Mouse (Mus musculus): ENCODE data around the gene Spata13. TPM values are rescaled to one million over a fixed set of nuclear protein-coding genes. Genes with fewer than 3 reads are reported as not detected.

Spata13 gene
- polyA plus RNA-seq, 1 experiment from 2014 or later = 11.6 TPM

DNA sequence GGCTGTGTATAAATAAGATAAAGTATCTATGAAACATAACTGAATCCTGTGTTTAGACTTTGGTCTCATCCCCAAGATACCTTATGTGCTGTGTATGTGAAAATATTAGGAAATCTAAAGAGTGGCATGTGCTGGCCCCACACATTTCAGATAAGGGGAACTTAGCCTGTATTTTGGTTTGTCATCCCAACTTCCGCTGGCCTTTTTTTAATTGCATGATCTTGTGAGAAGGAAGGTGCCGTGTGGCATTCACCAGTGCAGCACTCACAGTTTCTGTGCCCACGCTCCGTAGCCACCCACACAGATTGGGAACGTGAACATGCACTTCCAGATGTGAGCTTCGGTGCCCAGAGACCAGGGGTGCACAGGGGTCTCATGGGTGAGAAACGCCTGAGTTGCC, 123.9 kb downstream of the Spata13 start:
- H3K9me3 ChIP-seq (ENCODE audit: control insufficient read depth, low read length) = no peaks in the 10 kb centered on the region
- no peak overlapping the region for H3K4me2 ChIP-seq (ENCODE audit: low read length)
- H3K4me1 ChIP-seq (ENCODE audit: control insufficient read depth in 2 of 2, insufficient read depth in 2 of 2, low read length in 2 of 2) = peaks cover 0 to 5% of the 10 kb centered on the region in 2 experiments; a peak in 2 of 4 replicates
- no peak overlapping the region for H3K9ac ChIP-seq (ENCODE audit: low read length)
- WGBS = 90% methylated on average over 7 of the region's 7 CpGs
- no peaks in the 10 kb centered on the region for H3K27me3 ChIP-seq (ENCODE audit: control insufficient read depth, insufficient read depth, low read length)
- H3K4me3 ChIP-seq (ENCODE audit: control insufficient read depth in 1 of 2, insufficient read depth in 1 of 2, low read depth in 1 of 2, low read length in 2 of 2) = no peak overlapping the region
- peaks cover 97% of the 10 kb centered on the region for H3K36me3 ChIP-seq (ENCODE audit: control insufficient read depth, insufficient read depth, low read length)
- H3K27ac ChIP-seq (replicated peaks in 1 of 2; ENCODE audit: control insufficient read depth in 1 of 2, insufficient read depth in 1 of 2, low read depth in 2 of 2, low read length in 2 of 2) = no peak overlapping the region
- no peak for ATAC-seq (ENCODE audit: insufficient number of reproducible peaks, insufficient read depth, low FRiP score, low read depth)

DNA sequence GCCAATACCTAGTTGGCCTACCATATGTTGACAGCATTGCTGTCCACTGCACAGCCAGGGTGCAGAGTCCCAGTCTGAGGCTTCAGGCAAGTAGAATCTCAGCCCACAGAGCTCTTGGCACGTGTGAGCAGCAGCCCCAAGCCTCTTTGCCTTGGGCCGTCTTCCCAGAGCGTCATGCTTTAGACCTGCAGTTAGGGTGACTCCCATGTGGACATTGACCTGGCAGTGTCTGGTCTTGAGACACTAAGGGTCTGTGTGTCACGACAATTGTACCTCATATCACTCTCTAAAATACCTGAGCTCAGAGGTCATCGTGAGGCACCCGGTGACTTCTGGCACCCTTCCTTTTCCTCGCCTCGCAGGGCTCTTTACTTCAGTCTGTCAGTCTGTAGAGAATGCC, 125.3 kb downstream of the Spata13 start:
- peaks cover 3 to 14% of the 10 kb centered on the region in 2 experiments for H3K4me1 ChIP-seq (ENCODE audit: control insufficient read depth in 2 of 2, insufficient read depth in 2 of 2, low read length in 2 of 2)
- WGBS = 92% methylated on average over 8 of the region's 8 CpGs
- H3K9me3 ChIP-seq (ENCODE audit: control insufficient read depth, low read length) = no peaks in the 10 kb centered on the region
- no peak overlapping the region for H3K27ac ChIP-seq (replicated peaks in 1 of 2; ENCODE audit: control insufficient read depth in 1 of 2, insufficient read depth in 1 of 2, low read depth in 2 of 2, low read length in 2 of 2)
- H3K4me3 ChIP-seq (ENCODE audit: control insufficient read depth in 1 of 2, insufficient read depth in 1 of 2, low read depth in 1 of 2, low read length in 2 of 2) = no peak overlapping the region
- no peak overlapping the region for H3K4me2 ChIP-seq (ENCODE audit: low read length)
- H3K9ac ChIP-seq (ENCODE audit: low read length) = no peak overlapping the region
- H3K27me3 ChIP-seq (ENCODE audit: control insufficient read depth, insufficient read depth, low read length) = no peaks in the 10 kb centered on the region
- H3K36me3 ChIP-seq (ENCODE audit: control insufficient read depth, insufficient read depth, low read length) = peaks cover 84% of the 10 kb centered on the region
- ATAC-seq (ENCODE audit: insufficient number of reproducible peaks, insufficient read depth, low FRiP score, low read depth) = no peak

DNA sequence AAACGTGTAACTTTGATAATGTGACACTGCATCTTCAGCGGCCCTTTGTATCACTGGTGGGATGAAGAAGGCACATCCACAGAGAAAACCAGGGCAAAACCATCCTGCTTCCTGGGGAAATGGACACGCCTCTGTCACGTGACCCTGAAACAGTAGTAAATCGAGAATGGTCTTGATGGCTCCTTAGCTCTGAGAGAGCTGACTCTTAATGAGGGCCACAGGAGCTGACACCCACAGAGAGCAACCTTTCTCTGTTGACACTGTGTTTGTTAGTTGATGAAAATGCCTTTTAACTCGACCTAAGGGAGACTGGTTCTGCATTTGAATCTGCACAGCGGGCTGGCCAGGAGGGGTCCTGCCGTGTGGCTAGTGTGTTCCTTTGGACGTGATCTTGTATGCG, 128.0 kb downstream of the Spata13 start:
- no peak for ATAC-seq (ENCODE audit: insufficient number of reproducible peaks, insufficient read depth, low FRiP score, low read depth)
- Histone ChIP-seq H3K9me3 (ENCODE audit: control insufficient read depth, low read length) (no peaks in the 10 kb centered on the region), H3K9ac (ENCODE audit: low read length) (no peak overlapping the region), H3K36me3 (ENCODE audit: control insufficient read depth, insufficient read depth, low read length) (peaks cover 57% of the 10 kb centered on the region), H3K27me3 (ENCODE audit: control insufficient read depth, insufficient read depth, low read length) (no peaks in the 10 kb centered on the region), H3K4me1 (ENCODE audit: control insufficient read depth in 2 of 2, insufficient read depth in 2 of 2, low read length in 2 of 2) (peaks cover 16 to 30% of the 10 kb centered on the region in 2 experiments), H3K27ac (replicated peaks in 1 of 2; ENCODE audit: control insufficient read depth in 1 of 2, insufficient read depth in 1 of 2, low read depth in 2 of 2, low read length in 2 of 2) (no peak overlapping the region), H3K4me3 (ENCODE audit: control insufficient read depth in 1 of 2, insufficient read depth in 1 of 2, low read depth in 1 of 2, low read length in 2 of 2) (no peak overlapping the region), H3K4me2 (ENCODE audit: low read length) (no peak overlapping the region)
- 76% methylated on average over 10 of the region's 10 CpGs for WGBS

DNA sequence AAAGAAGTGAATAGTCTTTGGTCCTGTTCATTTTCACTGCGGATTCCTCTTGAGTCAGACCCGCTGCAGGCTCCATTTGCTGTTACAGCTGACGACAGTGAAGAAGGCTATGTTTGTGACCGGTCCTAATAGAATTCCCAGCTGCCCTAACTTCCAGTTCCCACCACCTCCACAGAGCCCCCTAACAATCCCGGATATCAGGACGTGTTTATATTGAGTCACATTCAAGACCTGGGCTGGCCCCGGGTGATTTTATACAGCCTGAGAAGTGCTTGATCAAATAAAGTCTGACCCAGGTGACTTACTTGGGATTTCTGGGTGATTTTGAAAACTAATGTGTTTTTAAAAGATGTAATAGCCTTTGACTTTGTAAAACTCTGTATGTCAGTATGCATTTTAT, 129.0 kb downstream of the Spata13 start:
- peaks cover 16 to 30% of the 10 kb centered on the region in 2 experiments for H3K4me1 ChIP-seq (ENCODE audit: control insufficient read depth in 2 of 2, insufficient read depth in 2 of 2, low read length in 2 of 2)
- H3K36me3 ChIP-seq (ENCODE audit: control insufficient read depth, insufficient read depth, low read length) = peaks cover 47% of the 10 kb centered on the region
- no peak overlapping the region for H3K9ac ChIP-seq (ENCODE audit: low read length)
- H3K4me3 ChIP-seq (ENCODE audit: control insufficient read depth in 1 of 2, insufficient read depth in 1 of 2, low read depth in 1 of 2, low read length in 2 of 2) = no peak overlapping the region
- H3K27ac ChIP-seq (replicated peaks in 1 of 2; ENCODE audit: control insufficient read depth in 1 of 2, insufficient read depth in 1 of 2, low read depth in 2 of 2, low read length in 2 of 2) = peak overlapping the region in 1 of 2 experiments; percentile 57; a peak in 1 of 4 replicates
- no peaks in the 10 kb centered on the region for H3K9me3 ChIP-seq (ENCODE audit: control insufficient read depth, low read length)
- WGBS = 62% methylated on average over 7 of the region's 7 CpGs
- no peak for ATAC-seq (ENCODE audit: insufficient number of reproducible peaks, insufficient read depth, low FRiP score, low read depth)
- H3K27me3 ChIP-seq (ENCODE audit: control insufficient read depth, insufficient read depth, low read length) = no peaks in the 10 kb centered on the region
- no peak overlapping the region for H3K4me2 ChIP-seq (ENCODE audit: low read length)

DNA sequence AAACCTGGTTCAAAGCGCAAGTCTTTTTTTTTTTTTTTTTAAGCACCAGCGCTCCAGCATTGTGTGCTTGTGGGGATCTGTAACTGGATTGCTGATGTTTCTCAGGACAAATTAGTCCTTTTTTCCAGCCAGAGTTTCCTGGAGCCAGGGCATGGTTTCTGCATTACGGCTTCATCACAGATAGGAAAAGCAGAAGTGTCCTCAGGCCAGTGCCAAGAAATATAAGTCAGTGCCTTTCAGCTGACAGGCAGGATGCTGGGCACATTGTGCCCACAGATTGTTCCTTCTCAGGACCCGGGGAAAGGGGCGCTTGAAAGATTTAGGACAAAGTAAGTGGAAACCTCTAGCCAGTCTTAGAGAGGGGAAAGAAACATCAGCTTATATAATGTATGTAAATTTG, 129.9 kb downstream of the Spata13 start:
- H3K36me3 ChIP-seq (ENCODE audit: control insufficient read depth, insufficient read depth, low read length) = peaks cover 37% of the 10 kb centered on the region
- no peak overlapping the region for H3K4me3 ChIP-seq (ENCODE audit: control insufficient read depth in 1 of 2, insufficient read depth in 1 of 2, low read depth in 1 of 2, low read length in 2 of 2)
- H3K9ac ChIP-seq (ENCODE audit: low read length) = no peak overlapping the region
- no peak for ATAC-seq (ENCODE audit: insufficient number of reproducible peaks, insufficient read depth, low FRiP score, low read depth)
- WGBS = 75% methylated on average over 5 of the region's 5 CpGs
- H3K27ac ChIP-seq (replicated peaks in 1 of 2; ENCODE audit: control insufficient read depth in 1 of 2, insufficient read depth in 1 of 2, low read depth in 2 of 2, low read length in 2 of 2) = peak overlapping the region in 1 of 2 experiments; percentile 57; a peak in 2 of 4 replicates
- H3K4me1 ChIP-seq (ENCODE audit: control insufficient read depth in 2 of 2, insufficient read depth in 2 of 2, low read length in 2 of 2) = peaks cover 16 to 30% of the 10 kb centered on the region in 2 experiments
- no peak overlapping the region for H3K4me2 ChIP-seq (ENCODE audit: low read length)
- H3K27me3 ChIP-seq (ENCODE audit: control insufficient read depth, insufficient read depth, low read length) = no peaks in the 10 kb centered on the region
- no peaks in the 10 kb centered on the region for H3K9me3 ChIP-seq (ENCODE audit: control insufficient read depth, low read length)

DNA sequence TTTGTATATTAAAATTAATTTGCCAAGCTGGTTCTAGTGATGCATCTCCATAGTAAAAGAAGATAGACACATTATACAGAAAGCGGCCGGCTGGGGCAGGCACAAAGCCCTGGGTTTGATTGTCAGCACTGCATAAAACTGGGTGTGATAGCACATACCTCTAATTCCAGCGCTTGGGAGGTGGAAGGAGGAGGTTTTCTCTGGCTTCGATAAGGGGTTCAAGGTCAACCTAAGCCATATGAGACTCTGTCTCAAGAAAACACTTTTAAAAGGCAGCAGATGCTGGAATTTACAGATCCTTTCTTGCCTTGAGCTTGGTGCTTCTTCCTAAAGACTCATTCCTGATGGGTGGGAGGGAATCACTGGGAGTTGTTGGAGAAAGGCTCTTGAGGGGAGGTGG, 130.7 kb downstream of the Spata13 start:
- no peak for ATAC-seq (ENCODE audit: insufficient number of reproducible peaks, insufficient read depth, low FRiP score, low read depth)
- H3K4me3 ChIP-seq (ENCODE audit: control insufficient read depth in 1 of 2, insufficient read depth in 1 of 2, low read depth in 1 of 2, low read length in 2 of 2) = no peak overlapping the region
- no peak overlapping the region for H3K9ac ChIP-seq (ENCODE audit: low read length)
- no peaks in the 10 kb centered on the region for H3K27me3 ChIP-seq (ENCODE audit: control insufficient read depth, insufficient read depth, low read length)
- H3K4me2 ChIP-seq (ENCODE audit: low read length) = no peak overlapping the region
- H3K36me3 ChIP-seq (ENCODE audit: control insufficient read depth, insufficient read depth, low read length) = peaks cover 29% of the 10 kb centered on the region
- H3K9me3 ChIP-seq (ENCODE audit: control insufficient read depth, low read length) = no peaks in the 10 kb centered on the region
- 41% methylated on average over 4 of the region's 4 CpGs for WGBS
- H3K27ac ChIP-seq (replicated peaks in 1 of 2; ENCODE audit: control insufficient read depth in 1 of 2, insufficient read depth in 1 of 2, low read depth in 2 of 2, low read length in 2 of 2) = 0 out of 4 replicates have a peak overlapping the region, but pooled peaks of 1 of the 2 experiments have one; percentile 2
- peaks cover 18 to 32% of the 10 kb centered on the region in 2 experiments for H3K4me1 ChIP-seq (ENCODE audit: control insufficient read depth in 2 of 2, insufficient read depth in 2 of 2, low read length in 2 of 2)

DNA sequence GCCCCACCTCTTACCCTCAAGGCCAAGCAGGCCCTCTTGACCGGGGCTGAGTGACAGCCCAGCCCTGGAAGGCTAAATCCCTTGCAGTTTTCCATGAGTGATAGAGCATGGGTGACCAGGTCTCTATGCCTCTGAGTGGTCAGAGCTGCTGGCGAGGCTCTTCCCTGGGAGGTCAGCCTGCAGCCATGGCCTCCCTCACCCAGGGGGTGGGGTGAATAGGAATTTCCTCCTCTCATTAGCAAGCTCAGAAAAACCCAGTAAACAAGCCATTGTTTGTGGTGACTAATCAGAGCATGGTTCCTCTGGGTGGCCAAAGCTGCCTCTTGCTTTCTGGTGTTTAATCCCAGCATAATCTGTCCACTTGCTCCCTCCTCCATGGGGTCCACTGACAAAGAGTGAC, 131.2 kb downstream of the Spata13 start:
- no peak overlapping the region for H3K4me3 ChIP-seq (ENCODE audit: control insufficient read depth in 1 of 2, insufficient read depth in 1 of 2, low read depth in 1 of 2, low read length in 2 of 2)
- H3K27me3 ChIP-seq (ENCODE audit: control insufficient read depth, insufficient read depth, low read length) = no peaks in the 10 kb centered on the region
- peaks cover 24% of the 10 kb centered on the region for H3K36me3 ChIP-seq (ENCODE audit: control insufficient read depth, insufficient read depth, low read length)
- H3K9me3 ChIP-seq (ENCODE audit: control insufficient read depth, low read length) = no peaks in the 10 kb centered on the region
- H3K27ac ChIP-seq (replicated peaks in 1 of 2; ENCODE audit: control insufficient read depth in 1 of 2, insufficient read depth in 1 of 2, low read depth in 2 of 2, low read length in 2 of 2) = peak overlapping the region; percentile 2 to 22; a peak in 2 of 4 replicates
- peaks cover 18 to 32% of the 10 kb centered on the region in 2 experiments for H3K4me1 ChIP-seq (ENCODE audit: control insufficient read depth in 2 of 2, insufficient read depth in 2 of 2, low read length in 2 of 2)
- H3K4me2 ChIP-seq (ENCODE audit: low read length) = no peak overlapping the region
- H3K9ac ChIP-seq (ENCODE audit: low read length) = no peak overlapping the region
- no peak for ATAC-seq (ENCODE audit: insufficient number of reproducible peaks, insufficient read depth, low FRiP score, low read depth)
- 58% methylated on average over 2 of the region's 2 CpGs for WGBS

DNA sequence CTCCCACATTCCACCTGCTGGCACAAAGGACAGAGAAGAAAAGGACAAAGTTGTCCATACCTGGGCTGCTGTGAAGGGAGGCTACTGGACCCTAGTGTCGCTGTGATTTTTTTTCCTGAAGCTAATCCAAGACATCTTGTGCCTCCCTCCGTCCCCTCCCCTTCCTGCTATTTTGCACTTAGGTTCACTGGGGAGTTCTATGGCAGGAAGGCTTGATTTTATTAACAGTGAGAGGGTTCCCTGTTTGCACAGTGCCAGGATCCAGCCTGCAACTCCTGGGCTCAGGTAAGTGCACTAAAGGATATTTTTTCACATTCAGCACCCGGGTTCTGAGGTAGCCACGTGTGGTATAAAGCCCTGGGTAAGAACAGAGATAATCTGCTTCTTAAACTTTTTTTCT, 134.1 kb downstream of the Spata13 start, which contains the start of gene C1qtnf9:
Gene C1qtnf9 (plus strand): TSS at position 251 of the 400 bp plus-strand sequence.
- H3K4me2 ChIP-seq (ENCODE audit: low read length) = no peak within 1 kb of the TSS
- no peak for ATAC-seq (ENCODE audit: insufficient number of reproducible peaks, insufficient read depth, low FRiP score, low read depth)
- H3K4me3 ChIP-seq (ENCODE audit: control insufficient read depth in 1 of 2, insufficient read depth in 1 of 2, low read depth in 1 of 2, low read length in 2 of 2) = no peak within 1 kb of the TSS
- no peaks in the 10 kb centered on the region for H3K36me3 ChIP-seq (ENCODE audit: control insufficient read depth, insufficient read depth, low read length)
- H3K4me1 ChIP-seq (ENCODE audit: control insufficient read depth in 2 of 2, insufficient read depth in 2 of 2, low read length in 2 of 2) = peaks cover 18 to 34% of the 10 kb centered on the region in 2 experiments
- H3K9ac ChIP-seq (ENCODE audit: low read length) = no peak within 1 kb of the TSS; the same call in 1 of the 2 replicates
- H3K27ac ChIP-seq (replicated peaks in 1 of 2; ENCODE audit: control insufficient read depth in 1 of 2, insufficient read depth in 1 of 2, low read depth in 2 of 2, low read length in 2 of 2) = no peak within 1 kb of the TSS
- 64% methylated on average over 4 of the region's 4 CpGs for WGBS
- no peaks in the 10 kb centered on the region for H3K9me3 ChIP-seq (ENCODE audit: control insufficient read depth, low read length)
- no peaks in the 10 kb centered on the region for H3K27me3 ChIP-seq (ENCODE audit: control insufficient read depth, insufficient read depth, low read length)

Data from heart, embryonic 14.5 days (tissue).